27 mouse cellular contexts compared by ENCODE assay signal in genomic region chr19:36691245-36691644, GRCm38 (mm10). TPM values are rescaled to one million over a fixed set of nuclear protein-coding genes. Genes with fewer than 3 reads are reported as not detected.
"Had no signal": no experiment of that assay in that cellular context is flagged by ENCODE, and none has a peak within 500 bp of the region (broad histone marks: within the 10 kb centered on the region; RNA-seq: fewer than 3 reads in every experiment).

No protein-coding gene starts in this region.

- H3K9me3 ChIP-seq: heart, embryonic 13.5 days; heart, embryonic 15.5 days; hindbrain, embryonic 13.5 days; hindbrain, embryonic 15.5 days; kidney, embryonic 15.5 days; limb, embryonic 13.5 days; limb, embryonic 15.5 days; liver, embryonic 13.5 days had no signal

- ATAC-seq: hindbrain, postnatal 0 days; intestine, embryonic 16.5 days had no signal

- H3K27ac ChIP-seq: hindbrain, embryonic 13.5 days; hindbrain, embryonic 15.5 days; hindbrain, postnatal 0 days; kidney, embryonic 15.5 days; kidney, postnatal 0 days; liver, embryonic 13.5 days had no signal

- H3K4me3 ChIP-seq: heart, adult 2 months; heart, embryonic 13.5 days; heart, embryonic 15.5 days; hindbrain, embryonic 13.5 days; hindbrain, embryonic 15.5 days; kidney, embryonic 15.5 days; limb, embryonic 13.5 days; limb, embryonic 15.5 days; liver, embryonic 13.5 days had no signal

- H3K36me3 ChIP-seq: heart, embryonic 13.5 days; heart, embryonic 15.5 days; hindbrain, embryonic 13.5 days; hindbrain, embryonic 15.5 days; kidney, embryonic 15.5 days; limb, embryonic 13.5 days; limb, embryonic 15.5 days; liver, embryonic 13.5 days had no signal

- H3K4me2 ChIP-seq: heart, embryonic 11.5 days; heart, embryonic 13.5 days; heart, embryonic 15.5 days; hindbrain, embryonic 13.5 days; hindbrain, embryonic 15.5 days; kidney, embryonic 15.5 days; limb, embryonic 13.5 days; limb, embryonic 15.5 days; liver, embryonic 13.5 days had no signal

- H3K27me3 ChIP-seq: heart, embryonic 13.5 days; heart, embryonic 15.5 days; hindbrain, embryonic 13.5 days; hindbrain, embryonic 15.5 days; kidney, embryonic 15.5 days; limb, embryonic 13.5 days; limb, embryonic 15.5 days; liver, embryonic 13.5 days had no signal

- H3K9ac ChIP-seq: heart, embryonic 13.5 days; heart, embryonic 15.5 days; hindbrain, embryonic 13.5 days; hindbrain, embryonic 15.5 days; kidney, embryonic 15.5 days; limb, embryonic 13.5 days; limb, embryonic 15.5 days; liver, embryonic 13.5 days had no signal

- DNase-seq: gastrocnemius, postnatal 14 days; gastrocnemius, postnatal 36 days; heart, adult 11 months; heart, postnatal 14 days; heart, postnatal 36 days; kidney, adult 11 months; kidney, adult 2 months; kidney, adult 9 months; kidney, postnatal 14 days; kidney, postnatal 36 days; layer of hippocampus, adult 9-11 months; layer of hippocampus, postnatal 36 days; left cerebral cortex, postnatal 4 days; liver, embryonic 13.5 days had no signal

RNA-seq across cellular contexts. Expression of gene Ppp1r3c, which starts 45.2 kb away (rescaled TPM):
- total RNA-seq: hematopoietic stem cell, adult 5-6 weeks had no signal
